Mouse (Mus musculus) heart, adult 9 months (tissue): Measurements from ENCODE around the gene Fen1.
"Not testable (repeated sequence)": the region's sequence is repeated elsewhere in the genome, so short reads cannot be mapped to it uniquely, and the experiment has no call there.

Experiments used
- DNase-seq, 2 experiments: peaks; one replicate each; pipeline ENCODE4 v3.0.0; 2022; ENCODE audit warnings: low spot score in 2 of 2

Fen1 gene

GRCm38 (mm10) chr19:10182142-10182541 lies 21.8 kb downstream of the Fen1 start:
- DNase-seq = no peak

- DNase-seq = no peak
Measured at GRCm38 (mm10) chr19:10181225-10181624, 22.7 kb downstream of the Fen1 start.

- peak in 1 of 2 experiments; percentile 23 for DNase-seq
Measured at GRCm38 (mm10) chr19:10176941-10177372, 27.0 kb downstream of the Fen1 start.

- DNase-seq = no peak
Measured at GRCm38 (mm10) chr19:10176477-10176876, 27.5 kb downstream of the Fen1 start.

- DNase-seq = no peak
Measured at GRCm38 (mm10) chr19:10174956-10175355, 29.0 kb downstream of the Fen1 start.

GRCm38 (mm10) chr19:10173844-10174539 lies 30.0 kb downstream of the Fen1 start:
- no peak for DNase-seq

GRCm38 (mm10) chr19:10173116-10173718 lies 30.8 kb downstream of the Fen1 start:
- DNase-seq = no peak

- DNase-seq = no peak
Measured at GRCm38 (mm10) chr19:10171846-10172245, 32.1 kb downstream of the Fen1 start.

- DNase-seq = no peak
Measured at GRCm38 (mm10) chr19:10171359-10171758, 32.6 kb downstream of the Fen1 start.

GRCm38 (mm10) chr19:10170466-10170865 lies 33.5 kb downstream of the Fen1 start:
- no peak for DNase-seq

- not testable (repeated sequence) for DNase-seq
Measured at GRCm38 (mm10) chr19:10169692-10170330, 34.2 kb downstream of the Fen1 start.

GRCm38 (mm10) chr19:10169179-10169578 lies 34.8 kb downstream of the Fen1 start:
- no peak for DNase-seq

GRCm38 (mm10) chr19:10168441-10168840 lies 35.5 kb downstream of the Fen1 start:
- no peak for DNase-seq

GRCm38 (mm10) chr19:10167951-10168350 lies 36.0 kb downstream of the Fen1 start:
- DNase-seq = no peak

- no peak for DNase-seq
Measured at GRCm38 (mm10) chr19:10167112-10167511, 36.9 kb downstream of the Fen1 start.

GRCm38 (mm10) chr19:10165928-10166327 lies 38.0 kb downstream of the Fen1 start:
- not testable (repeated sequence) for DNase-seq

- DNase-seq = no peak
Measured at GRCm38 (mm10) chr19:10163896-10164295, 40.1 kb downstream of the Fen1 start.

GRCm38 (mm10) chr19:10157725-10158124 lies 46.2 kb downstream of the Fen1 start:
- DNase-seq = no peak

GRCm38 (mm10) chr19:10149189-10149588 lies 54.8 kb downstream of the Fen1 start:
- peak; percentile 33 to 36 for DNase-seq
